ENCODE assay signal across 8 mouse cellular contexts in genomic region chr15:63652216-63652961, GRCm38 (mm10).
DNase-seq lines count a peak whose midpoint lies in the region; ATAC-seq and TF ChIP-seq lines count a peak whose summit lies in the region.

No protein-coding gene starts in this region.

- peak; percentile 81 for ATAC-seq in forebrain, embryonic 14.5 days
- ATAC-seq in lung, embryonic 14.5 days (ENCODE audit: insufficient read depth): 0 out of 2 replicates have a peak, but pooled peaks have one; percentile 17

- TF ChIP-seq CTCF in CH12.LX (conservative IDR thresholded peaks at IDR 0.05 in 1 of 2, IDR thresholded peaks at IDR 0.05 in 1 of 2; ENCODE audit: low read depth in 2 of 2, low read length in 2 of 2): peak; percentile 87 to 94
- peak; percentile 94 for TF ChIP-seq CTCF in layer of hippocampus, adult 2 months (conservative IDR thresholded peaks at IDR 0.05)
- TF ChIP-seq CTCF in lung, embryonic 14.5 days (IDR thresholded peaks at IDR 0.05; ENCODE audit: low read depth): peak; percentile 88

- no peaks in the 10 kb centered on the region for H3K27me3 ChIP-seq in CH12.LX (replicated peaks)
- no peaks in the 10 kb centered on the region for H3K27me3 ChIP-seq in forebrain, embryonic 14.5 days (replicated peaks; ENCODE audit: control insufficient read depth, insufficient read depth, low read length)
- no peaks in the 10 kb centered on the region for H3K27me3 ChIP-seq in lung, embryonic 14.5 days (ENCODE audit: insufficient read depth, low read length)

- H3K4me3 ChIP-seq in CH12.LX (replicated peaks in 1 of 3; ENCODE audit: low read depth in 2 of 3, low read length in 2 of 3, poor library complexity in 1 of 3): no peak overlapping the region
- no peak overlapping the region for H3K4me3 ChIP-seq in forebrain, embryonic 14.5 days (ENCODE audit: low read depth, low read length)
- H3K4me3 ChIP-seq in layer of hippocampus, adult 2 months: no peak overlapping the region
- H3K4me3 ChIP-seq in lung, embryonic 14.5 days (ENCODE audit: low read depth, low read length): no peak overlapping the region

- H3K79me2 ChIP-seq in CH12.LX (replicated peaks; ENCODE audit: control insufficient read depth, extremely low read depth, insufficient read depth, poor library complexity, severe bottlenecking): no peaks in the 10 kb centered on the region

- H3K4me2 ChIP-seq in CH12.LX (ENCODE audit: insufficient read depth, low read depth, poor library complexity, severe bottlenecking): 0 out of 2 replicates have a peak overlapping the region, but pooled peaks have one; percentile 6
- H3K4me2 ChIP-seq in forebrain, embryonic 14.5 days (ENCODE audit: low read length): no peak overlapping the region
- no peak overlapping the region for H3K4me2 ChIP-seq in lung, embryonic 14.5 days

- H3K27ac ChIP-seq in CH12.LX (ENCODE audit: insufficient read depth, low read depth): no peak overlapping the region
- no peak overlapping the region for H3K27ac ChIP-seq in forebrain, embryonic 14.5 days (ENCODE audit: low read depth, low read length)
- H3K27ac ChIP-seq in layer of hippocampus, adult 2 months: no peak overlapping the region
- no peak overlapping the region for H3K27ac ChIP-seq in lung, embryonic 14.5 days (ENCODE audit: low read depth)

- H3K36me3 ChIP-seq in CH12.LX (replicated peaks in 1 of 2; ENCODE audit: control insufficient read depth in 1 of 2, insufficient read depth in 1 of 2, low read length in 1 of 2): no peaks in the 10 kb centered on the region
- no peaks in the 10 kb centered on the region for H3K36me3 ChIP-seq in forebrain, embryonic 14.5 days (ENCODE audit: control insufficient read depth, insufficient read depth, low read length)
- no peaks in the 10 kb centered on the region for H3K36me3 ChIP-seq in lung, embryonic 14.5 days (ENCODE audit: insufficient read depth)

- dilution Hi-C loops in CH12.LX (cut with MboI; ENCODE audit: extremely low pct_ligation_motif_present, extremely low pct_unique_long_range_greater_than_20kb, low sequenced_read_pairs): no loop called here

- DNase-seq in CH12.LX (ENCODE audit: extremely low read depth): peak; percentile 84
- DNase-seq in c-Kit-positive CD71-positive TER-119-negative erythroid progenitor cells, embryonic 14.5 days (ENCODE audit: low read depth): peak; percentile 70
- DNase-seq in forebrain, embryonic 14.5 days (ENCODE audit: low spot score): peak; percentile 90
- peak; percentile 89 for DNase-seq in heart, postnatal 4 days
- DNase-seq in layer of hippocampus, adult 2 months (ENCODE audit: low spot score in 2 of 2): peak; percentile 60 to 92
- peak; percentile 97 for DNase-seq in lung, embryonic 14.5 days
- DNase-seq in ovary, postnatal 14 days (ENCODE audit: low spot score): peak; percentile 85
- peak; percentile 89 for DNase-seq in thymus, postnatal 14 days

- in situ Hi-C loops in CH12.LX (cut with MboI; ENCODE audit: low pct_ligation_motif_present, low pct_unique_long_range_greater_than_20kb, low sequenced_read_pairs): loop anchor here (5.0 kb wide), 1 partner anchor 1670 kb away; no protein-coding TSS in a partner anchor

- peak; percentile 99 for TF ChIP-seq RAD21 in CH12.LX (IDR thresholded peaks at IDR 0.05; ENCODE audit: low read depth, low read length)

- no peak for TF ChIP-seq EP300 in CH12.LX (IDR thresholded peaks at IDR 0.05; ENCODE audit: low read length)

- peaks cover under 1 to 9% of the 10 kb centered on the region in 2 experiments; a peak in 3 of 4 replicates for H3K4me1 ChIP-seq in CH12.LX (ENCODE audit: control insufficient read depth in 1 of 2, insufficient read depth in 2 of 2)
- H3K4me1 ChIP-seq in forebrain, embryonic 14.5 days (ENCODE audit: control insufficient read depth, insufficient read depth, low read length): no peaks in the 10 kb centered on the region
- 0 out of 2 replicates have a peak, but pooled peaks cover 8% of the 10 kb centered on the region for H3K4me1 ChIP-seq in lung, embryonic 14.5 days (ENCODE audit: insufficient read depth)

- H3K9ac ChIP-seq in CH12.LX (ENCODE audit: insufficient read depth, low read depth): no peak overlapping the region
- no peak overlapping the region for H3K9ac ChIP-seq in forebrain, embryonic 14.5 days (ENCODE audit: low read length)
- H3K9ac ChIP-seq in lung, embryonic 14.5 days: no peak overlapping the region

- TF ChIP-seq POLR2A in CH12.LX (IDR thresholded peaks at IDR 0.05; ENCODE audit: low read depth, low read length): no peak

- no peaks in the 10 kb centered on the region for H3K9me3 ChIP-seq in CH12.LX (replicated peaks; ENCODE audit: low read length)
- no peaks in the 10 kb centered on the region for H3K9me3 ChIP-seq in forebrain, embryonic 14.5 days (replicated peaks; ENCODE audit: control insufficient read depth, low read length)
- no peaks in the 10 kb centered on the region for H3K9me3 ChIP-seq in lung, embryonic 14.5 days (ENCODE audit: low read depth, low read length)

- WGBS in forebrain, embryonic 14.5 days: 38% methylated on average over 11 of the region's 11 CpGs
- WGBS in lung, embryonic 14.5 days: 22% methylated on average over 11 of the region's 11 CpGs

TF ChIP-seq in CH12.LX, 34 proteins besides CTCF, POLR2A, EP300 and RAD21:
- no peak for TF ChIP-seq RCOR1 (conservative IDR thresholded peaks at IDR 0.05; ENCODE audit: low read depth, low read length)
- TF ChIP-seq ZNF384 (IDR thresholded peaks at IDR 0.05; ENCODE audit: low read depth, low read length): peak; percentile 22; the same call in 1 of the 2 replicates
- no peak for TF ChIP-seq TCF12 (IDR thresholded peaks at IDR 0.05; ENCODE audit: low read depth, low read length)
- TF ChIP-seq PAX5 (IDR thresholded peaks at IDR 0.05; ENCODE audit: low read length): no peak
- no peak for TF ChIP-seq GABPA (IDR thresholded peaks at IDR 0.05; ENCODE audit: insufficient replicate concordance, low read depth, low read length)
- TF ChIP-seq NRF1 (IDR thresholded peaks at IDR 0.05; ENCODE audit: low read depth, low read length): no peak
- no peak for TF ChIP-seq BHLHE40 (IDR thresholded peaks at IDR 0.05; ENCODE audit: low read depth, low read length)
- no peak for TF ChIP-seq USF1 (IDR thresholded peaks at IDR 0.05; ENCODE audit: low read depth, low read length)
- peak; percentile 56 for TF ChIP-seq ZC3H11A (IDR thresholded peaks at IDR 0.05; ENCODE audit: low read depth, low read length)
- no peak for TF ChIP-seq MAZ (IDR thresholded peaks at IDR 0.05; ENCODE audit: low read depth, low read length)
- peak; percentile 27; the same call in 1 of the 2 replicates for TF ChIP-seq IRF4 (IDR thresholded peaks at IDR 0.05; ENCODE audit: low read depth, low read length)
- TF ChIP-seq SMC3 (IDR thresholded peaks at IDR 0.05; ENCODE audit: low read depth, low read length): peak; percentile 80
- TF ChIP-seq ELF1 (IDR thresholded peaks at IDR 0.05; ENCODE audit: low read depth, low read length): no peak
- no peak for TF ChIP-seq ZKSCAN1 (IDR thresholded peaks at IDR 0.05; ENCODE audit: borderline replicate concordance, low read depth, low read length)
- TF ChIP-seq UBTF (IDR thresholded peaks at IDR 0.05; ENCODE audit: low read depth, low read length): no peak
- no peak for TF ChIP-seq JUN (IDR thresholded peaks at IDR 0.05; ENCODE audit: insufficient read depth, low read depth, low read length)
- TF ChIP-seq SIN3A (IDR thresholded peaks at IDR 0.05; ENCODE audit: low read length): 0 out of 2 replicates have a peak, but pooled peaks have one; percentile 38
- no peak for TF ChIP-seq HCFC1 (IDR thresholded peaks at IDR 0.05; ENCODE audit: low read depth, low read length)
